Mouse (Mus musculus) myocyte (in vitro differentiated cells): ENCODE data around the gene Dmrt1.

Experiments
- E2F4 ChIP-seq: IDR thresholded peaks from one replicate; pipeline ENCODE4 v1.6.1; 2011; ENCODE audit warnings: mild to moderate bottlenecking, control low read depth, moderate library complexity; ENCODE audit not compliant: insufficient read depth
- POLR2A ChIP-seq: IDR thresholded peaks from one replicate; pipeline ENCODE4 v1.6.1; 2011; ENCODE audit warnings: low read depth, mild to moderate bottlenecking, control low read depth, moderate library complexity; ENCODE audit not compliant: insufficient read length
- POLR2AphosphoS2 ChIP-seq: IDR thresholded peaks from one replicate; pipeline ENCODE4 v1.6.1; 2011; ENCODE audit warnings: low read depth, control low read depth; ENCODE audit not compliant: insufficient read length
- SRF ChIP-seq: IDR thresholded peaks from one replicate; pipeline ENCODE4 v1.6.1; 2011; ENCODE audit warnings: low read depth; ENCODE audit not compliant: control insufficient read depth, insufficient read length
- TCF12 ChIP-seq: IDR thresholded peaks from one replicate; pipeline ENCODE4 v1.6.1; 2011; ENCODE audit warnings: mild to moderate bottlenecking, control low read depth; ENCODE audit not compliant: poor library complexity, insufficient read depth, severe bottlenecking

DNA sequence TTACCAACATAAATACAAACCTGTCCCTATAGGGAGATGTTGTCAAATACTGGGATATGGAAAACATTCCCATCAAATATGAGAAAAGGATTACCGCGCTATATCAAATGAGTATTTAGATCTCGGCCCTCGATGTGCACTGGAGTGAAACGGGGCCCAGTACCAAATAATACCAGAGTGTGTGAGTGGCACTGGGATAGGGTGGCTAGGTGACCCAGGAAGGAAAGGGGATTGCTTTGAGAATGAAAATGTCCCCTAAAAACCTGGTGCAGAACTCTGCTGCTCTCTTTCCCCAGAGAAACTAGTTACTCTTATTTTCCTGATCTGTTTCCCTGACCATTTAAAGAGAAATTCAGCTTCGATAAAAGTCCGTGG is 102.8 kb downstream of the Dmrt1 start:
- no peak for TF ChIP-seq POLR2AphosphoS2
- TF ChIP-seq POLR2A, result no peak
- TF ChIP-seq E2F4, result no peak
- no peak for TF ChIP-seq TCF12
- TF ChIP-seq SRF, result no peak
